Mouse (Mus musculus) R1 (cell line): ENCODE data around the gene Itpr3.

Experiments
- DNase-seq: peaks from one replicate; pipeline ENCODE4 v3.0.0-alpha.2; 2018; ENCODE audit warnings: low read depth, low spot score

Gene Itpr3

GRCm38 (mm10) chr17:27119540-27119895, 62.4 kb downstream of the Itpr3 start:
- no peak for DNase-seq

GRCm38 (mm10) chr17:27119954-27120353, 62.9 kb downstream of the Itpr3 start:
- DNase-seq = no peak

- peak; percentile 85 for DNase-seq
Measured at GRCm38 (mm10) chr17:27120561-27121024, 63.5 kb downstream of the Itpr3 start.

DNA sequence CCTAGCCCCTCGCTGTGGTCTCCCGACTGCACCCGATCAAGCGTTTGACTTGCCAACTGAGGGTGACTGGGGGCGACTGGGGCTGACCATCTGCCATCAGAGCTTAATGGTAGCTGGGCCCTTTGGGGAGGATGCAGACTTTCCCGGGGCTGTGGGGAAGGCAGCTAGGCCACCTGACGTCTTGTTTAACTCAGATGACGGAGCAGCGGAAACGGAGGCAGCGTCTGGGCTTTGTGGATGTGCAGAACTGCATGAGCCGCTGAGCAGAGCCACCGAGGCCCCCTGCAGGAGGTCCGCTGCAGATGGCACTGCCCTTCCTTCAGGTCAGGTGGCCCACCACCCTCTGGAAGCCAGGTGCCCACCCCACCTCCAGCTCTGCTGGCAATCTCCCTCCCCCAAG, 64.2 kb downstream of the Itpr3 start:
- no peak for DNase-seq

DNA sequence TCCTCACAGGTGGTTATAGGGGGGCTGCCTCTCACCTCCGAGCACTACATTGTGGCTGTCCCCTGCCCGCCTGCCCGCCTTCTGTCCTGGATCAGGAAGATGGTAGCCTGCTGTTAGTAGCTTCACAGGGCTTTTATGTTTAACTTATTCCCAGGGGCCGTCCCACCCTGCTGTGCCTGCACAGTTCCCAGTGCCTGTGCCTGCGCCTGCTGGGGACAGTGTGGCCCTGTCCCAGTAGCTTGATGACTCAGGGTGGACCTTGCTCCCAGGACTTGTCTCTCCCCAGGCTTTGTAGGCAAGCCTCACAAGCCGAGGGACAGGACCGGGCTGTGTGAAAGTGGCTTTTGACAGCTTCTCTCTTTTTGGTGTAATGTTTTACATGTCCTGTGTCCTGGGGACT, 64.7 kb downstream of the Itpr3 start:
- DNase-seq = no peak

DNA sequence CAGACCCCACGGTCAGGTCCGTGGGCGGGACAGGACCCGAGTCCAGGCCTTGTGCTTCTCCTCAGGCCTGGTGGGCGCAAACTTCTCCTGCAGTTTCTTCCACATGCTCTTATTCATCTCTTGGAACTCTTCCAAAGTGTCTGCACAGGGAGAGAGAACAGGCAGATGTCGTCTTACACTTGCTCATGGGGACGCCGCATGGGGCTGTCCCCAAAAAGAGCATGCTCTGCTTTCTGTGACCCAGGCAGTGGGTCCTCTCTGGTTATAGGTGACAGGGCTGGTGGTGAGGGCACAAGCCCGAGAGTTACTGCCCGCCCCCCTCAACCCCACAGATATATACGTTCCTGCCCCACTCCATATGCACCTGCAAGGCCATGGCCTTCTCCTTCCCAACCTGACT, 65.6 kb downstream of the Itpr3 start:
- no peak for DNase-seq

- no peak for DNase-seq
Measured at GRCm38 (mm10) chr17:27123103-27123502, 66.0 kb downstream of the Itpr3 start.

- no peak for DNase-seq
Measured at GRCm38 (mm10) chr17:27123813-27124375, 66.8 kb downstream of the Itpr3 start.

GRCm38 (mm10) chr17:27125185-27125584, 68.1 kb downstream of the Itpr3 start:
- DNase-seq = peak; percentile 77

DNA sequence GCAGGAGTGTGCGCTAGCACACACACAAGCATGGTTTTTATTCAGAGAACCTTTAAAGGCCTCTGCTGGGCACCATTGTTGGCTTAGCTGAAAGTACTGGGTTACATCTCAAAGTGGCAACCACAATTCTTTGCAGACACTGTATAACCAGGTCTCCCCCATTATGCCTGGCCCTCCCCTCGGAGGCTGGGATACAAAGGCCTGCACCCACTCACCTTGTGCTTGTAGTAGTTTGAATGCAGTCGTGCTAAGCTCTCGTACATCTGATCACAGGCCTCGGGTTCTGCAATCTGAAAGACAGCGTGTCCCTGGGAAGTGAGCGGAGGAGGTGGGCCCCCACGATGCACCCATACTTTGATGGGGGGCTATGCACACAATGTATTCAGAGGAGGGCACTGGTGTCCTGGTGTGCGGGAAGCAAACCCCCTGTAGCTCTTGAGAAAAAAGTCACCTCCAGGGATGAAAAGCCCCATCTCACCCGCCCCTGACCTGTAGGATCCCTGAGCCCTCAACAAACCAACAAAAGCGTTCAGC, 68.6 kb downstream of the Itpr3 start:
- DNase-seq = no peak

DNA sequence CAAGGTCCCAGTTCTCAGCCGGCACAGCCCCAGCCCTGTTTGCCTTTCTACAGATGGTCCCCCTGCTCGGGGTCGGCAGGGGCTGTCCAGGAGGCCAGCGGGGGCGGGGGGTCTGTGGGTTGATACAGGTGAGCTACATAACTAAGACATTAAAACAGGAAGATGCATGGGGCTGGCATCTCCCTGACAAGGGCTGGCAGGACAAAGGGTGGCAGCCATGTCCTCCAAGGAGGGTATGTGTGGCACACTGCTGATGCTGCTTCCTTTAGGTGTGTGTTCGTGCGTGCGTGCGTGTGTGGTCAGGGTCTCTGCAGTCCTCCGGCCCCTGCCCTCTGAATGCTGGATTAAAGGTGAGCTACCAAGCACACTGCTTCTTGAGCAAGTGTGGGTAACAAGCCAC, 69.9 kb downstream of the Itpr3 start:
- no peak for DNase-seq

- DNase-seq = no peak
Measured at GRCm38 (mm10) chr17:27128189-27128588, 71.1 kb downstream of the Itpr3 start.

GRCm38 (mm10) chr17:27129291-27129690, 72.2 kb downstream of the Itpr3 start:
- no peak for DNase-seq

- DNase-seq = no peak
Measured at GRCm38 (mm10) chr17:27129819-27130218, 72.7 kb downstream of the Itpr3 start.

- DNase-seq = no peak
Measured at GRCm38 (mm10) chr17:27130246-27130645, 73.1 kb downstream of the Itpr3 start.

GRCm38 (mm10) chr17:27131240-27131665, 74.1 kb downstream of the Itpr3 start:
- no peak for DNase-seq

GRCm38 (mm10) chr17:27132238-27132637, 75.1 kb downstream of the Itpr3 start:
- no peak for DNase-seq

GRCm38 (mm10) chr17:27133551-27134141, 76.5 kb downstream of the Itpr3 start, which contains the start of gene Uqcc2:
Gene Uqcc2, minus strand, starts transcription at chr17:27133916.
- DNase-seq = peak; percentile 93

- no peak for DNase-seq
Measured at GRCm38 (mm10) chr17:27134187-27134586, 77.1 kb downstream of the Itpr3 start.

DNA sequence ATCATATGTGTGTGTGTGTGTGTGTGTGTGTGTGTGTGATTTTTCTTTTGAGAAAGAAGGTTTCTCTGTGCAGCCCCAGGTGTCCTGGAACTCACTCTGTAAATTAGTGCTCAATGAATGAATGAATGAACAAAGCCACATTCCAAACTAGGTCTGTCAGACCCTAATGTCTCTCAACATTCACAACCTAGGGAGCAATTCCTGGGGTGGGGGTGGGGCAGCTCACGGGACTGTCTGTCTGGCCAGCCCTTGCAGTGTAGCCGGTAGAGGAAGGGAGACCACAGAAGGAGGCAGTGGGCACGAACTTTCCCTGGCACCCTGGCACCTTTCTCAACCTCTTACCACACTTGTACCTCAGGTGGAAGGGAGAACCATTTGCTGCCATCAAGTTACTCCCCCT, 77.6 kb downstream of the Itpr3 start:
- DNase-seq = peak; percentile 53

DNA sequence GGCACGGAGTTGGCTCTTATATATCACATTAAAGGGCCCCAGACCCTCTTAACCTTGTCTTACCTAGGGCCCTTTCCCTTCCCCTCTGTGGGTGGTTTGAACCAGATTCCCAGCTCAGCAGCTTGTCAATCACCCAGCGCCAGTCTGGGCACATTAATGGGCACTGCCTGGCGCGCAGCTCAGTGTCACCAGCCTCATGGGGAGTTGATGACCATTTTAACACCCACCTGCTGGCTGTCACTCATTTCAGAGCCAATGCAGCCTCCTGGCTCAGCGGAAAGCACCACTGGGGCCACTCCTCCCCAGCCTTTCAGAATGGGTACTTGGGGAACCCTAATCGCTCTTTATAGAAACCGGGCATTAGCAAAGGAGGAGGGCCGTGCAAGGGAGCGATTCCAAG, 81.3 kb downstream of the Itpr3 start:
- no peak for DNase-seq

- DNase-seq = no peak
Measured at GRCm38 (mm10) chr17:27139304-27139703, 82.2 kb downstream of the Itpr3 start.

DNA sequence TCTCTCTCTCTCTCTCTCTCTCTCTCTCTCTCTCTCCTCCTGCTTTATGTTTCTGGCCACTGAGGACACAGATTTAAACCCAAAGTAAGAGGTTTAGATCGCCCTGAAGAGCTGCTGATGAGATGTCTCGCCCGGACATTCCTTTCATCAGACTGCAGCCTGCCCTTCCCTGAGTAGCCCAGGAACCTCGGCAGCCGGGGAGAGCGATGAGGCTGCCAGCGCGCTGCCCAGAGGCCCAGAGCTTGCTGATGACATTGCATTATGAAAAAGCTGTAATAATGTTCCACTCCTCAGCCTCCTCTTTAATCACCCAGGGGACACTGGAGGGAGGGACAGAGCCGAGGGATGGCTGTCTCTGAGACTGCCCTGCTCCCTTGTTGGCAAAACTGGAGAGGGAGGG, 83.2 kb downstream of the Itpr3 start:
- no peak for DNase-seq
